Mouse (Mus musculus) liver, adult 2 months (tissue): ENCODE measurements around the gene Ctla2a.
"Not testable (repeated sequence)": the region's sequence is repeated elsewhere in the genome, so short reads cannot be mapped to it uniquely, and the experiment has no call there.

Source experiments
- CTCF ChIP-seq: fragments of 200-500 bp; IDR thresholded peaks from 2 replicates; pipeline ENCODE4 v1.5.1; 2011; ENCODE audit warnings: low read depth, low read length, control low read depth
- POLR2A ChIP-seq: fragments of 200-500 bp; IDR thresholded peaks from 2 replicates; pipeline ENCODE4 v1.6.1; 2011; ENCODE audit warnings: low read length, control low read depth; ENCODE audit not compliant: insufficient read depth; ENCODE audit errors: extremely low read depth

DNA sequence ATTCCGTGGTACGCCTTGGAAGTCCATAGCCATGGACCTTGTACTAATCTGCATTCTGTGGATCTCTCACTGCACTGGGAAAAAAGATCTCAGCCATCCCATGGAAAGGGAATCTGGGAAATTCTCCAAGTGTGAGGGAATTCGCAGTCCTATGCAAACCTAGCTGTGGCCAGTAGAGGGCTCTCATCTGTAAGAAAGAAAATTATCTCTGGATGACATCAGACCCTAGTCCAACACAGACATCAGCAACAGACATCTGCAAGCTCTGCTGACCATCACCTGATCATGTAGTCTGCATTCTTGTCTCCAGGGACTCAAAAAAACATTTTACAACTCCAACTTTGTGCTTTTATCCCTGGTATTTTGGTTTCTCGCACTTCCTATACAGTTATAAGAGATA is 35.9 kb upstream of the Ctla2a start:
- TF ChIP-seq CTCF, POLR2A: not testable (repeated sequence)
